Mouse (Mus musculus) cortical plate, adult 2 months (tissue): ENCODE data around the gene Lrrfip2. TPM values are rescaled to one million over a fixed set of nuclear protein-coding genes. Genes with fewer than 3 reads are reported as not detected.

ENCODE experiments used
- H3K27ac ChIP-seq: fragments of 200-500 bp; 2 replicates; pipeline ENCODE4 v1.5.1; 2012; ENCODE audit warnings: low read length, control low read depth, inconsistent platforms; ENCODE audit not compliant: insufficient read depth
- H3K4me1 ChIP-seq: fragments of 200-500 bp; 2 replicates; pipeline ENCODE4 v1.6.1; 2011; ENCODE audit warnings: low read length; ENCODE audit not compliant: control insufficient read depth, insufficient read depth
- H3K4me3 ChIP-seq: fragments of 200-500 bp; 2 replicates; pipeline ENCODE4 v1.5.1; 2011; ENCODE audit warnings: mild to moderate bottlenecking, low read length, control low read depth; ENCODE audit not compliant: insufficient read depth
- CTCF ChIP-seq: fragments of 200-500 bp; IDR thresholded peaks from 2 replicates; pipeline ENCODE4 v1.5.1; 2011; ENCODE audit warnings: mild to moderate bottlenecking, control low read depth, low read length; ENCODE audit not compliant: insufficient read depth; ENCODE audit errors: extremely low read depth
- POLR2A ChIP-seq: fragments of 200-500 bp; IDR thresholded peaks from 2 replicates; pipeline ENCODE4 v1.6.1; 2011; ENCODE audit warnings: mild to moderate bottlenecking, low read length, control low read depth; ENCODE audit not compliant: insufficient read depth; ENCODE audit errors: extremely low read depth
- polyA plus RNA-seq: library from polyadenylated mRNA; depleted of rRNA; stranded (reverse); fragments of >200 nt; gene quantifications from 2 replicates; pipeline ENCODE4 v1.2.3, GENCODE M21; 2012

The Lrrfip2 gene
- polyA plus RNA-seq, 1 experiment: 55.5 TPM

DNA sequence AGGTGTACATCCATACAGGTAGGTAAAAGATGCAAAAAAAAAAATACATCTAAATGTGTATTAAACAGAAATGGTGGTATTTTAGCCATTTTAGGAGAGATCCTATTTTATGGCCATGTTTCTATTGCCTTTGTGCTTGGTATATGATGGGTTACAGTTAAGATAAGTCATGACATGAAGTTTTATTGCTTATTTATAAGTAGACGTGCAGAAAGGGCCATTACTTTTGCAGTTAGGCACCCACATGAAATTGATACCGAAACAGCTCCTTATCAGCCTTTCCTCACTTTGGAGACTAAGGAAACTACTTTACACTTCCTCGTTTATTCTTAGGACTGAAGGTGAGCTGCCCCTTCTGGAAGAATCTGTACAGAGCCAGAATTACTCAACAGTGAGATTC lies 9.5 kb upstream of the Lrrfip2 start:
- TF ChIP-seq CTCF: no peak
- H3K4me3 ChIP-seq: no peak overlapping the region
- no peaks in the 10 kb centered on the region for H3K4me1 ChIP-seq
- H3K27ac ChIP-seq: no peak overlapping the region

GRCm38 (mm10) chr9:111117794-111118251 lies 431 bp downstream of the Lrrfip2 start:
- H3K4me3 ChIP-seq: peak overlapping the region; percentile 74
- TF ChIP-seq POLR2A (no peak), CTCF (no peak)

GRCm38 (mm10) chr9:111118252-111118890 lies 979 bp downstream of the Lrrfip2 start:
- Histone ChIP-seq H3K27ac (peak overlapping the region; percentile 40), H3K4me1 (no peaks in the 10 kb centered on the region; the same call in 1 of the 2 replicates)
- TF ChIP-seq POLR2A (no peak), CTCF (no peak)

More at GRCm38 (mm10) chr9:111117794-111118251, 431 bp downstream of the Lrrfip2 start:
- Histone ChIP-seq H3K27ac (peak overlapping the region; percentile 40), H3K4me1 (no peaks in the 10 kb centered on the region; the same call in 1 of the 2 replicates)

DNA sequence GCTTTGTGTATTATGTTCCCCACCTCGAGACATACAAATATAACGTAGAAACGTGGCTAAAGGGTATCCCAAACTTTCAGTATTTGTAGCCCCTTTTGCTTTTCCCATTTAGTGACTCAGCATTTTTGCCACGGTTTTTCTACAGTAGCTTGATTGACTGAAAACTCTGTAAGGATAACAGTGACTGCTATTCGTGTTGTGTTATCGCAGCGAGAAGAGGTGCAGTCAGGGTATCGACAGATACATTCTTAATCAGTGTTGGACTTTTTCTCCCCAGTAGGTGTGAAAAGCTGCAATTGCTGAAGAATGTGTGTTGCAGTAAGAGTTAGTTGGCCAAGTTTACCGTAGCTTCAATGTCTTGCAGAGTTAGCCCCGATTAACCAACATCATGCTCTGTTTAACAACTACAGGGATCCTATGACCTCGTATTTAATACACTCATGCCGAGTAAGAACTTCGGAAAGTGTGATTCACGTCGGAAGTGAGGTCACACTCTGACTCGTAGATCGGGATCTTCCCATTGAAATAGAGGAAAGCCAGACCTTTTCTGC lies 1.6 kb downstream of the Lrrfip2 start:
- Histone ChIP-seq H3K4me3 (peak overlapping the region; percentile 74), H3K4me1 (no peaks in the 10 kb centered on the region; the same call in 1 of the 2 replicates), H3K27ac (no peak overlapping the region; the same call in 1 of the 2 replicates)
- TF ChIP-seq CTCF: no peak
- no peak for TF ChIP-seq POLR2A

More at GRCm38 (mm10) chr9:111118252-111118890, 979 bp downstream of the Lrrfip2 start:
- peak overlapping the region; percentile 74 for H3K4me3 ChIP-seq

- H3K4me1 ChIP-seq: no peaks in the 10 kb centered on the region; the same call in 1 of the 2 replicates
- TF ChIP-seq POLR2A (no peak), CTCF (no peak)
- H3K27ac ChIP-seq: no peak overlapping the region
- H3K4me3 ChIP-seq: no peak overlapping the region
Measured at GRCm38 (mm10) chr9:111122446-111122845, 5.1 kb downstream of the Lrrfip2 start.

GRCm38 (mm10) chr9:111123336-111123735 lies 5.9 kb downstream of the Lrrfip2 start:
- TF ChIP-seq CTCF (no peak), POLR2A (no peak)
- Histone ChIP-seq H3K4me1 (no peaks in the 10 kb centered on the region; the same call in 1 of the 2 replicates), H3K27ac (no peak overlapping the region), H3K4me3 (no peak overlapping the region)

DNA sequence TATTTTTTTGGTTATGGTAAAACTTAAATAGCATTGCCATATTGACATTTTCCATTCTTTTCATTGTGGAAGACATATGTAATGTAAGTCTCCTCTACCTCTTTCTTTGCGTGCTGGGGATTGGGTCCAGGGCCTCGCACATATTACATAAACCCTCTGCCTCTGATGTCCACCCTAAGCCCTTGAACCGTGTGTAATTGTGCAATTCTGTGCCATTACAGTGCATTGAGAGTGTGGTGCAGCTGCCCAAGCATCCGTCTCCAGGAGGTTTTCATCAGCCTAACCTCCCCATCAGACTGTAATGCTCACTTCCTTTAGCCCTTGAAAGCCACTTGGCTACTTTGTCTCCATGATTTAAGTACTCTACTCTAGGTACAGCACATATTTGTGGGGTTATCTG lies 7.0 kb downstream of the Lrrfip2 start:
- Histone ChIP-seq H3K27ac (no peak overlapping the region), H3K4me1 (no peaks in the 10 kb centered on the region; the same call in 1 of the 2 replicates), H3K4me3 (no peak overlapping the region)
- TF ChIP-seq CTCF: no peak

GRCm38 (mm10) chr9:111126735-111127134 lies 9.3 kb downstream of the Lrrfip2 start:
- no peak overlapping the region for H3K27ac ChIP-seq
- no peak for TF ChIP-seq POLR2A
- TF ChIP-seq CTCF: no peak
- peaks cover 1% of the 10 kb centered on the region; the same call in 1 of the 2 replicates for H3K4me1 ChIP-seq
- H3K4me3 ChIP-seq: no peak overlapping the region

- Histone ChIP-seq H3K27ac (no peak overlapping the region), H3K4me1 (peaks cover 1% of the 10 kb centered on the region; the same call in 1 of the 2 replicates)
- TF ChIP-seq CTCF (no peak), POLR2A (no peak)
Measured at GRCm38 (mm10) chr9:111127749-111128148, 10.4 kb downstream of the Lrrfip2 start.

GRCm38 (mm10) chr9:111130126-111130525 lies 12.7 kb downstream of the Lrrfip2 start:
- Histone ChIP-seq H3K4me3 (no peak overlapping the region), H3K4me1 (0 out of 2 replicates have a peak, but pooled peaks cover 1% of the 10 kb centered on the region), H3K27ac (no peak overlapping the region)
- TF ChIP-seq POLR2A: no peak
- TF ChIP-seq CTCF: no peak

More at GRCm38 (mm10) chr9:111127749-111128148, 10.4 kb downstream of the Lrrfip2 start:
- no peak overlapping the region for H3K4me3 ChIP-seq

- Histone ChIP-seq H3K4me1 (no peaks in the 10 kb centered on the region; the same call in 1 of the 2 replicates), H3K27ac (no peak overlapping the region), H3K4me3 (no peak overlapping the region)
- no peak for TF ChIP-seq CTCF
- TF ChIP-seq POLR2A: no peak
Measured at GRCm38 (mm10) chr9:111138161-111138560, 20.8 kb downstream of the Lrrfip2 start.
